Mouse (Mus musculus) G1E (cell line): ENCODE data around the gene Gm20683.

Experiments used
- CTCF ChIP-seq: IDR thresholded peaks from 2 replicates; pipeline ENCODE4 v1.5.1; 2012; ENCODE audit warnings: low read depth, low read length, inconsistent platforms, mixed read lengths
- GATA1 ChIP-seq: IDR thresholded peaks from 2 replicates; pipeline ENCODE4 v1.6.1; 2012; ENCODE audit warnings: borderline replicate concordance, low read length, inconsistent platforms, mixed read lengths

DNA sequence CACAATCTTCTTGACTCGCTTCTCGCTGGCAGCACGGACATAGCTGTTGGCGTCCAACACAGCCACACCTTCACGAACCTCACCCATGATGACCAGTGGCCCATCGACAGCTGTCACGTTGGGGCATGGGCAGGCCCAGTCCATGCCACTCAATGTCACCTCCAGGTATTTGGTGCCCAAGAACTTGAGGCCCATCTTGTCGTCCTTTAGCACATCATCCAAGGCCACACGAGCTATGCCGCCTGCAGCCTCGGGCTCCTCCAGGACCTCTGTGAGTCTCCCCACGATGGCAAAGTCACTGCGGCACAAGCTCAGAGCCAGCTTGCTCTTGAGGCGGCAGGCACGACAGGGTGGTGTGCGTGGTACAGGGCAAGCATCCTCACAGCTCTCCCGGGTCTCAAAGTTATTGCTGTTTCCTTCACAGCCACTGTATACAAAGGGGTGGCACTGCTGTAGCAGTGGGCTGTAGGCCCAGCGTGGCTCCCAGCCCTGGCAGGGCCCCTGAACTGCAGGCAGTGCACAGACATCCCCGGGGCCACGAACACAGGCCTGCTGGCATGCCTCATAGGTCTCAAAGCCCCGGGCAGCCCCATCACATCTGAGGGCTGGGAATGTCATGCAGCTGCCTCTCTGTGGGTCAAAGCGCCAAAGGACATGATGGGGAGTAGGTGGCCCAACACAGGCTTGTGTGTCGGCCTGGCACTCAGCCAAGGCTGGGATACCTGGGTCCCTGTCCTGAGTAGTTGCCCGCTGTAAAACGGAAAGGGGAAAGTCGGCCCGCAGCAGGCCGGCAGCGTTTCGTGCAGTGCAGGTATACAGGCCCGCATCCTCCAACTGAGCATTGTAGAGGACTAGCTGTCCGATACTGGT, 36.4 kb upstream of the Gm20683 start:
- TF ChIP-seq CTCF (no peak; the same call in 1 of the 2 replicates), GATA1 (no peak)
